Mouse (Mus musculus): ENCODE results near the gene Tmem268. TPM values are rescaled to one million over a fixed set of nuclear protein-coding genes. Genes with fewer than 3 reads are reported as not detected.

Gene Tmem268
- polyA plus RNA-seq, 1 experiment from 2014 or later, result 6.2 TPM

- ATAC-seq (ENCODE audit: low FRiP score) (no peak), DNase-seq (ENCODE audit: low spot score, missing footprints) (no peak)
- H3K4me1 ChIP-seq (ENCODE audit: control insufficient read depth, insufficient read depth, low read length), result peaks cover 18% of the 10 kb centered on the region
- no peaks in the 10 kb centered on the region for H3K9me3 ChIP-seq (ENCODE audit: control insufficient read depth, low read length)
- 79% methylated on average over 2 of the region's 2 CpGs for WGBS
- no peaks in the 10 kb centered on the region for H3K27me3 ChIP-seq (ENCODE audit: control insufficient read depth, insufficient read depth, low read length)
- no peak overlapping the region for H3K9ac ChIP-seq (ENCODE audit: low read length)
- H3K4me2 ChIP-seq, result no peak overlapping the region
- H3K4me3 ChIP-seq (ENCODE audit: low read depth, low read length), result no peak overlapping the region
- no peaks in the 10 kb centered on the region for H3K36me3 ChIP-seq (ENCODE audit: control insufficient read depth, insufficient read depth, low read length)
- H3K27ac ChIP-seq (ENCODE audit: low read depth, low read length), result no peak overlapping the region
Measured at GRCm38 (mm10) chr4:63542209-63542608, 16.4 kb upstream of the Tmem268 start.

GRCm38 (mm10) chr4:63543746-63544493 is 14.7 kb upstream of the Tmem268 start:
- H3K9me3 ChIP-seq (ENCODE audit: control insufficient read depth, low read length), result no peaks in the 10 kb centered on the region
- ATAC-seq (ENCODE audit: low FRiP score) (peak; percentile 63), DNase-seq (ENCODE audit: low spot score, missing footprints) (no peak)
- 58% methylated on average over 10 of the region's 10 CpGs for WGBS
- peaks cover 18% of the 10 kb centered on the region for H3K4me1 ChIP-seq (ENCODE audit: control insufficient read depth, insufficient read depth, low read length)
- H3K4me3 ChIP-seq (ENCODE audit: low read depth, low read length), result peak overlapping the region; percentile 15; the same call in 1 of the 2 replicates
- H3K9ac ChIP-seq (ENCODE audit: low read length), result no peak overlapping the region
- peaks cover 6% of the 10 kb centered on the region for H3K36me3 ChIP-seq (ENCODE audit: control insufficient read depth, insufficient read depth, low read length)
- H3K4me2 ChIP-seq, result peak overlapping the region; percentile 54; the same call in 1 of the 2 replicates
- no peak overlapping the region for H3K27ac ChIP-seq (ENCODE audit: low read depth, low read length)
- no peaks in the 10 kb centered on the region for H3K27me3 ChIP-seq (ENCODE audit: control insufficient read depth, insufficient read depth, low read length)

- Histone ChIP-seq H3K27me3 (ENCODE audit: control insufficient read depth, insufficient read depth, low read length) (no peaks in the 10 kb centered on the region), H3K27ac (ENCODE audit: low read depth, low read length) (peak within 1 kb of the TSS; percentile 60), H3K9ac (ENCODE audit: low read length) (peak within 1 kb of the TSS; percentile 88), H3K9me3 (ENCODE audit: control insufficient read depth, low read length) (no peaks in the 10 kb centered on the region), H3K4me3 (ENCODE audit: low read depth, low read length) (peak within 1 kb of the TSS; percentile 80), H3K4me1 (ENCODE audit: control insufficient read depth, insufficient read depth, low read length) (peaks cover 18% of the 10 kb centered on the region), H3K4me2 (peak within 1 kb of the TSS; percentile 54), H3K36me3 (ENCODE audit: control insufficient read depth, insufficient read depth, low read length) (peaks cover 13% of the 10 kb centered on the region)
- DNase-seq (ENCODE audit: low spot score, missing footprints), result peak; percentile 99
- 1% methylated on average over 57 of the region's 57 CpGs for WGBS
- ATAC-seq (ENCODE audit: low FRiP score), result peak; percentile 97
Measured at GRCm38 (mm10) chr4:63544494-63545230, 13.9 kb upstream of the Tmem268 start, which contains the start of gene Atp6v1g1. Gene Atp6v1g1 (plus strand): TSS chr4:63544772.

GRCm38 (mm10) chr4:63545231-63545958 is 13.2 kb upstream of the Tmem268 start:
- Histone ChIP-seq H3K4me2 (peak overlapping the region; percentile 54), H3K4me1 (ENCODE audit: control insufficient read depth, insufficient read depth, low read length) (peaks cover 18% of the 10 kb centered on the region), H3K9ac (ENCODE audit: low read length) (peak overlapping the region; percentile 88), H3K27me3 (ENCODE audit: control insufficient read depth, insufficient read depth, low read length) (no peaks in the 10 kb centered on the region), H3K4me3 (ENCODE audit: low read depth, low read length) (peak overlapping the region; percentile 80), H3K27ac (ENCODE audit: low read depth, low read length) (peak overlapping the region; percentile 60), H3K9me3 (ENCODE audit: control insufficient read depth, low read length) (no peaks in the 10 kb centered on the region), H3K36me3 (ENCODE audit: control insufficient read depth, insufficient read depth, low read length) (peaks cover 14% of the 10 kb centered on the region)
- ATAC-seq (ENCODE audit: low FRiP score), result no peak
- 17% methylated on average over 26 of the region's 26 CpGs for WGBS
- DNase-seq (ENCODE audit: low spot score, missing footprints), result no peak

- H3K36me3 ChIP-seq (ENCODE audit: control insufficient read depth, insufficient read depth, low read length), result peaks cover 19% of the 10 kb centered on the region
- peaks cover 18% of the 10 kb centered on the region for H3K4me1 ChIP-seq (ENCODE audit: control insufficient read depth, insufficient read depth, low read length)
- 83% methylated on average over 6 of the region's 6 CpGs for WGBS
- H3K27me3 ChIP-seq (ENCODE audit: control insufficient read depth, insufficient read depth, low read length), result no peaks in the 10 kb centered on the region
- no peak overlapping the region for H3K4me3 ChIP-seq (ENCODE audit: low read depth, low read length)
- H3K9me3 ChIP-seq (ENCODE audit: control insufficient read depth, low read length), result no peaks in the 10 kb centered on the region
- ATAC-seq (ENCODE audit: low FRiP score) (no peak), DNase-seq (ENCODE audit: low spot score, missing footprints) (no peak)
- no peak overlapping the region for H3K9ac ChIP-seq (ENCODE audit: low read length)
- H3K4me2 ChIP-seq, result peak overlapping the region; percentile 6; the same call in 1 of the 2 replicates
- H3K27ac ChIP-seq (ENCODE audit: low read depth, low read length), result no peak overlapping the region
Measured at GRCm38 (mm10) chr4:63546441-63547055, 12.0 kb upstream of the Tmem268 start.

GRCm38 (mm10) chr4:63547799-63548198 is 10.8 kb upstream of the Tmem268 start:
- H3K4me3 ChIP-seq (ENCODE audit: low read depth, low read length), result no peak overlapping the region
- peaks cover 29% of the 10 kb centered on the region for H3K36me3 ChIP-seq (ENCODE audit: control insufficient read depth, insufficient read depth, low read length)
- H3K4me2 ChIP-seq, result no peak overlapping the region
- peaks cover 18% of the 10 kb centered on the region for H3K4me1 ChIP-seq (ENCODE audit: control insufficient read depth, insufficient read depth, low read length)
- WGBS, result 95% methylated on average over 1 of the region's 1 CpGs
- DNase-seq (ENCODE audit: low spot score, missing footprints) (no peak), ATAC-seq (ENCODE audit: low FRiP score) (no peak)
- no peak overlapping the region for H3K9ac ChIP-seq (ENCODE audit: low read length)
- H3K9me3 ChIP-seq (ENCODE audit: control insufficient read depth, low read length), result no peaks in the 10 kb centered on the region
- H3K27me3 ChIP-seq (ENCODE audit: control insufficient read depth, insufficient read depth, low read length), result no peaks in the 10 kb centered on the region
- H3K27ac ChIP-seq (ENCODE audit: low read depth, low read length), result no peak overlapping the region

GRCm38 (mm10) chr4:63548491-63548890 is 10.1 kb upstream of the Tmem268 start:
- H3K4me2 ChIP-seq, result no peak overlapping the region
- H3K27ac ChIP-seq (ENCODE audit: low read depth, low read length), result no peak overlapping the region
- no peaks in the 10 kb centered on the region for H3K9me3 ChIP-seq (ENCODE audit: control insufficient read depth, low read length)
- H3K4me3 ChIP-seq (ENCODE audit: low read depth, low read length), result no peak overlapping the region
- peaks cover 29% of the 10 kb centered on the region for H3K36me3 ChIP-seq (ENCODE audit: control insufficient read depth, insufficient read depth, low read length)
- H3K9ac ChIP-seq (ENCODE audit: low read length), result no peak overlapping the region
- peaks cover 19% of the 10 kb centered on the region for H3K4me1 ChIP-seq (ENCODE audit: control insufficient read depth, insufficient read depth, low read length)
- DNase-seq (ENCODE audit: low spot score, missing footprints), result no peak
- 86% methylated on average over 3 of the region's 3 CpGs for WGBS
- H3K27me3 ChIP-seq (ENCODE audit: control insufficient read depth, insufficient read depth, low read length), result no peaks in the 10 kb centered on the region
- ATAC-seq (ENCODE audit: low FRiP score), result no peak

- Histone ChIP-seq H3K36me3 (ENCODE audit: control insufficient read depth, insufficient read depth, low read length) (peaks cover 29% of the 10 kb centered on the region), H3K27ac (ENCODE audit: low read depth, low read length) (no peak overlapping the region)
- no peak for ATAC-seq (ENCODE audit: low FRiP score)
Measured at GRCm38 (mm10) chr4:63550908-63551307, 7.7 kb upstream of the Tmem268 start.

More at GRCm38 (mm10) chr4:63550908-63551307, 7.7 kb upstream of the Tmem268 start:
- DNase-seq (ENCODE audit: low spot score, missing footprints), result no peak
- WGBS, result 88% methylated on average over 3 of the region's 3 CpGs
- Histone ChIP-seq H3K4me1 (ENCODE audit: control insufficient read depth, insufficient read depth, low read length) (peaks cover 27% of the 10 kb centered on the region), H3K4me2 (no peak overlapping the region), H3K27me3 (ENCODE audit: control insufficient read depth, insufficient read depth, low read length) (no peaks in the 10 kb centered on the region), H3K4me3 (ENCODE audit: low read depth, low read length) (no peak overlapping the region), H3K9me3 (ENCODE audit: control insufficient read depth, low read length) (no peaks in the 10 kb centered on the region), H3K9ac (ENCODE audit: low read length) (no peak overlapping the region)

Measured in midbrain, embryonic 11.5 days (tissue).